Mouse (Mus musculus) stomach, embryonic 16.5 days (tissue): Measurements from ENCODE around the gene Mcee. TPM values are rescaled to one million over a fixed set of nuclear protein-coding genes. Genes with fewer than 3 reads are reported as not detected.

Experiments
- ATAC-seq: fragments of 200-750 bp; cut with Nextera tagmentation; 2 replicates; pipeline ENCODE4 v1.8.0; 2017; ENCODE audit warnings: moderate number of reproducible peaks, moderate TSS enrichment; ENCODE audit not compliant: insufficient read depth, low FRiP score
- H3K27ac ChIP-seq: fragments of 300-500 bp; sonication (generic); 2 replicates; pipeline ENCODE4 v1.5.1; 2014; ENCODE audit warnings: low read length
- H3K27me3 ChIP-seq: fragments of 300-500 bp; sonication (generic); 2 replicates; pipeline ENCODE4 v1.6.1; 2014; ENCODE audit warnings: low read length, control low read depth, mixed read lengths; ENCODE audit not compliant: control insufficient read depth, insufficient read depth
- H3K36me3 ChIP-seq: fragments of 300-500 bp; sonication (generic); 2 replicates; pipeline ENCODE4 v1.6.1; 2014; ENCODE audit warnings: low read length; ENCODE audit not compliant: control insufficient read depth, insufficient read depth
- H3K4me1 ChIP-seq: fragments of 300-500 bp; sonication (generic); 2 replicates; pipeline ENCODE4 v1.6.1; 2014; ENCODE audit warnings: low read length, control low read depth, mixed read lengths; ENCODE audit not compliant: control insufficient read depth, insufficient read depth
- H3K4me2 ChIP-seq: fragments of 300-500 bp; sonication (generic); 2 replicates; pipeline ENCODE4 v1.6.1; 2014; ENCODE audit warnings: low read depth, low read length, mixed read lengths
- H3K4me3 ChIP-seq: fragments of 300-500 bp; sonication (generic); replicated peaks from 2 replicates; pipeline ENCODE4 v1.5.1; 2014; ENCODE audit warnings: mild to moderate bottlenecking, low read length
- H3K9ac ChIP-seq: fragments of 300-500 bp; sonication (generic); 2 replicates; pipeline ENCODE4 v1.6.1; 2014; ENCODE audit warnings: low read length
- H3K9me3 ChIP-seq: fragments of 300-500 bp; sonication (generic); replicated peaks from 2 replicates; pipeline ENCODE4 v1.6.1; 2016; ENCODE audit warnings: low read length, control low read depth; ENCODE audit not compliant: control insufficient read depth
- whole genome bisulfite sequencing: fragments of 180-500 bp; shearing (Covaris S2); extraction: QIAGEN DNeasy Blood & Tissue Kit; methylation state at CpG from one replicate; pipeline ENCODE4 v1.1.7; 2014; 5-methylcytosine and 5-hydroxymethylcytosine counted together
- polyA plus RNA-seq: library from polyadenylated mRNA; unstranded; fragments of >200 nt; fragmentation: Nextera tagmentation; extraction: Ambion mirVana; gene quantifications from 2 replicates; pipeline ENCODE4 v1.2.1, GENCODE M21; 2015

Gene Mcee
- polyA plus RNA-seq, 1 experiment from 2014 or later, result 93.7 TPM

DNA sequence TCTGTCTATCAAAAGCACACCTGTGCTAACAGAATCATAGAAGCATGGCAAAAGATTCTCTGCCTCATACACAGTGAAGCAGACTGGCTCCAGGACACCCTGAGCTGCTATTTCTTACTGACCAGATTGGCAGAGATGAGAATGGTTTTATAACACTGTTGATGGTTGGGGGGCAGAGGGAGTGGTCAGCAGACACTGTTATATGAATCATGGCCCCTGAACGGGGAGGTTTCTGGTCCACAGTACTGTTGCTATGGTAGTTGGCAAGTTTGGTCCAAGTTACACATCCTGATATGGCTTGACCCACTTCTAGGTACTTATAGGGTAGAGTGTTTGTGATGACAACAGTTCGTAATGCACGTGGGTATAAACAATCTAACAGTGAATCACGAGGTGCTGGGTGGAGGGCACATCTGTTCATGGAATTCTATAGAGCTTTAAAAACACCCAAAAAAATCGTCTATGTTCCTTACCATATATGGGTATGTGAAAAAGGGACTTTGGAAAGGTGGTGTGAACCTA lies 59.5 kb downstream of the Mcee start:
- ATAC-seq, result no peak
- no peaks in the 10 kb centered on the region for H3K36me3 ChIP-seq
- H3K4me1 ChIP-seq, result no peaks in the 10 kb centered on the region
- H3K9me3 ChIP-seq, result no peaks in the 10 kb centered on the region
- H3K27me3 ChIP-seq, result no peaks in the 10 kb centered on the region
- no peak overlapping the region for H3K4me2 ChIP-seq
- no peak overlapping the region for H3K4me3 ChIP-seq
- H3K9ac ChIP-seq, result no peak overlapping the region
- WGBS, result 69% methylated on average over 5 of the region's 5 CpGs
- H3K27ac ChIP-seq, result no peak overlapping the region

DNA sequence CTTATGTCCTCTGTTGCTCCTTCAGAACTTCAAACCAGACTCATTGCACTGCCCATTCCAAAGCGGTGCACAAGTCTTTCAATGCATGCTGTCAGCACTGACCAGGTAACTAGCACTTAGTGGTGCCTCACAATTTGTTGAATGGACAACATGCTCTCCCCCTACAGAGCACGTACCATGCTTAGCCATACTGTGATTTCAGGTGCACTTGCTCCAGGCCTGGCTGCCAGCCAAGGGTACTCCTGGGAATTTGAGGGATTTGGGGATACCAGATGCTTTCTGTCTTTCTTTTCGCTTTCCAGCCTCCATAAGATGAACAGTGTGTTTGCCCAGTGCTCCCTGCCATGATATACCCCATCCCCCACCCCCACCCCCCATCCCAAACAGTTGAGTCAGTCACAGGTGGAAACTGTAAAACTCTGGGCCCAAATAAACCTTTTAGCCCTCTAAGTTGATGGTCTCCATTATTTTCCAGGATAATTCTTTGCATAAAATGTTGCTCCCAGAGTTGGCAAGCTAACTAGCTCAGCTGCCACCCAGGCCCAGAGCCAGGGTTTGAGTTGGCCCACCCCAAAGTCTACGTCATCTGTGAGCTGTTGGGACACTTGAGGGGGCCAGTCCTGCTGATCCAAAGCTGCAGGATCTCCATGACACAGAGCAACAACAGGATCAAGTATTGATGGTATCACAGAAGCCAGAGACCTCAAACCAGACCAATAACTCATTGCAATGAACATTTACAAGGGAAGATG lies 60.2 kb downstream of the Mcee start:
- H3K9me3 ChIP-seq, result no peaks in the 10 kb centered on the region
- H3K4me2 ChIP-seq, result no peak overlapping the region
- H3K4me1 ChIP-seq, result no peaks in the 10 kb centered on the region
- no peak for ATAC-seq
- no peaks in the 10 kb centered on the region for H3K36me3 ChIP-seq
- no peaks in the 10 kb centered on the region for H3K27me3 ChIP-seq
- no peak overlapping the region for H3K4me3 ChIP-seq
- no peak overlapping the region for H3K9ac ChIP-seq
- no peak overlapping the region for H3K27ac ChIP-seq
- 61% methylated on average over 4 of the region's 4 CpGs for WGBS

- ATAC-seq, result no peak
- no peak overlapping the region for H3K4me3 ChIP-seq
- WGBS, result 77% methylated on average over 4 of the region's 4 CpGs
- H3K27ac ChIP-seq, result no peak overlapping the region
- no peak overlapping the region for H3K4me2 ChIP-seq
- no peaks in the 10 kb centered on the region for H3K4me1 ChIP-seq
- H3K36me3 ChIP-seq, result no peaks in the 10 kb centered on the region
- no peak overlapping the region for H3K9ac ChIP-seq
- H3K9me3 ChIP-seq, result no peaks in the 10 kb centered on the region
- no peaks in the 10 kb centered on the region for H3K27me3 ChIP-seq
These were observed 63.8 kb downstream of the Mcee start for GRCm38 (mm10) chr7:64456176-64456575.

- Histone ChIP-seq H3K4me2 (no peak overlapping the region), H3K27me3 (no peaks in the 10 kb centered on the region), H3K9ac (no peak overlapping the region), H3K27ac (no peak overlapping the region), H3K4me1 (no peaks in the 10 kb centered on the region), H3K36me3 (no peaks in the 10 kb centered on the region), H3K4me3 (no peak overlapping the region), H3K9me3 (no peaks in the 10 kb centered on the region)
- 78% methylated on average over 3 of the region's 3 CpGs for WGBS
- no peak for ATAC-seq
These were observed 64.3 kb downstream of the Mcee start for GRCm38 (mm10) chr7:64456676-64457075.

DNA sequence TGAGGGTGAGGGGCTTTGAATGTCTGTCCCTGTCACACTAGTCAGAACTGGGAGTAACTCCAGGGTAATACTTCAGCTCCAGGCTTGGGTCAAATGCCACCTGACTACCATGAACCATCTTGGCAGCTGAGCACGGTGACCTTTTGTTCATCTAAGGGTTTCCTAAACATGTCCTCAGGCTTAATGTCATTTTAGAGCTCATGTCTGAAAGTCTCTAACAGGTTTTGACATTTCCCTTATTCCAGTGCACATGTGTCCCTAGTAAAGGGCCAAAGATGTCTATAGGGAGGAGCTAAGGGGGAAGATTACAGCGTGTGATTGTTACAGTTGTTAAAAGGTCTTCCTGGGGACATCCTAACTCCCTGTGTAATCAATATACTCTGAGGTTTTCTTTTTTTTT lies 65.4 kb downstream of the Mcee start:
- Histone ChIP-seq H3K9ac (no peak overlapping the region), H3K4me3 (no peak overlapping the region), H3K27ac (no peak overlapping the region), H3K4me2 (no peak overlapping the region), H3K9me3 (no peaks in the 10 kb centered on the region), H3K4me1 (no peaks in the 10 kb centered on the region), H3K27me3 (no peaks in the 10 kb centered on the region), H3K36me3 (no peaks in the 10 kb centered on the region)
- WGBS, result 89% methylated on average over 2 of the region's 2 CpGs
- no peak for ATAC-seq

Other genes with a start within 250 kb of the Mcee start
- 0.12 and 0.22 TPM in 2 replicates for gene Trpm1, start 238.8 kb upstream of the Mcee start, polyA plus RNA-seq
- 12.8 and 13.6 TPM in 2 replicates for gene Mtmr10, start 105.0 kb upstream of the Mcee start, polyA plus RNA-seq
- 5.4 and 5.7 TPM in 2 replicates for gene Fan1, start 18.5 kb upstream of the Mcee start, polyA plus RNA-seq
- gene Mphosph10, start 339 bp upstream of the Mcee start, polyA plus RNA-seq, result 38.0 and 43.9 TPM in 2 replicates
- 5.8 and 6.7 TPM in 2 replicates for gene Apba2, start 109.1 kb downstream of the Mcee start, polyA plus RNA-seq